Mouse (Mus musculus): ENCODE data around the gene Acvr1. TPM values are rescaled to one million over a fixed set of nuclear protein-coding genes. Genes with fewer than 3 reads are reported as not detected.

The Acvr1 gene
- total and polyA plus RNA-seq, 2 experiments from 2014 or later = 5.9 to 13.5 TPM

DNA sequence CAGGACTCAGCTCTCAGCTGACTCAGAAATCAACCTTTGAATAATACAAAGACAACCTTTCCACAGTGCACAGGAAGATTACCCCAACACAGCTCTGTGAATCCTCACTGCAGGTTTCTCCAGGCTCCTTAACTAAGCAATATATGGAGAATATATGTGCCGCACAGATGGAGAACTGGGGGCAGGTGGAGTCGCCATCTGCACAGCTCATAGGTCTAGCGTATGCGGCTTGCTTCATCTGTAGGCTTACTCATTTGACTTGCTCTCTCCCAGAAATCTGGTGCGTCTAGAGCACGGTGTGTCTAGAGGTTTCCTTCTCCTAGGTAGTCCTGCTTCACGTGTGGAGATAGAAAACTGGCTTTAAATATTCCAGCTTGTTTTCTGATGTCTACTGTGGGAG is 134.7 kb downstream of the Acvr1 start:
- no peaks in the 10 kb centered on the region for H3K27me3 ChIP-seq (ENCODE audit: control insufficient read depth, insufficient read depth, low read length)
- no peak for DNase-seq (ENCODE audit: low spot score)
- H3K4me1 ChIP-seq (ENCODE audit: control insufficient read depth, insufficient read depth) = no peaks in the 10 kb centered on the region
- H3K9me3 ChIP-seq (replicated peaks; ENCODE audit: control insufficient read depth, low read length) = no peaks in the 10 kb centered on the region
- H3K4me3 ChIP-seq (ENCODE audit: low read depth, low read length) = no peak overlapping the region
- H3K36me3 ChIP-seq (replicated peaks; ENCODE audit: control insufficient read depth, insufficient read depth, low read length) = 0 out of 2 replicates have a peak, but pooled peaks cover 9% of the 10 kb centered on the region
- 96% methylated on average over 7 of the region's 7 CpGs for WGBS
- TF ChIP-seq CTCF (IDR thresholded peaks at IDR 0.05; ENCODE audit: low read depth) = no peak
- no peak for TF ChIP-seq EP300 (IDR thresholded peaks at IDR 0.05; ENCODE audit: low read depth)
- H3K27ac ChIP-seq (ENCODE audit: low read depth) = no peak overlapping the region
- no peak overlapping the region for H3K9ac ChIP-seq (replicated peaks; ENCODE audit: low read depth, low read length)
- no peak for ATAC-seq (ENCODE audit: insufficient read depth, low read depth)
- no peak overlapping the region for H3K4me2 ChIP-seq (ENCODE audit: low read depth, low read length)

GRCm38 (mm10) chr2:58425436-58426004 is 141.4 kb downstream of the Acvr1 start:
- no peak for TF ChIP-seq CTCF (IDR thresholded peaks at IDR 0.05; ENCODE audit: low read depth)
- no peak for TF ChIP-seq EP300 (IDR thresholded peaks at IDR 0.05; ENCODE audit: low read depth)
- no peak for DNase-seq (ENCODE audit: low spot score)
- 86% methylated on average over 13 of the region's 13 CpGs for WGBS
- Histone ChIP-seq H3K4me2 (ENCODE audit: low read depth, low read length) (no peak overlapping the region), H3K27ac (ENCODE audit: low read depth) (no peak overlapping the region), H3K4me1 (ENCODE audit: control insufficient read depth, insufficient read depth) (no peaks in the 10 kb centered on the region), H3K9me3 (replicated peaks; ENCODE audit: control insufficient read depth, low read length) (no peaks in the 10 kb centered on the region), H3K36me3 (replicated peaks; ENCODE audit: control insufficient read depth, insufficient read depth, low read length) (no peaks in the 10 kb centered on the region), H3K27me3 (ENCODE audit: control insufficient read depth, insufficient read depth, low read length) (no peaks in the 10 kb centered on the region), H3K9ac (replicated peaks; ENCODE audit: low read depth, low read length) (no peak overlapping the region), H3K4me3 (ENCODE audit: low read depth, low read length) (no peak overlapping the region)
- no peak for ATAC-seq (ENCODE audit: insufficient read depth, low read depth)

DNA sequence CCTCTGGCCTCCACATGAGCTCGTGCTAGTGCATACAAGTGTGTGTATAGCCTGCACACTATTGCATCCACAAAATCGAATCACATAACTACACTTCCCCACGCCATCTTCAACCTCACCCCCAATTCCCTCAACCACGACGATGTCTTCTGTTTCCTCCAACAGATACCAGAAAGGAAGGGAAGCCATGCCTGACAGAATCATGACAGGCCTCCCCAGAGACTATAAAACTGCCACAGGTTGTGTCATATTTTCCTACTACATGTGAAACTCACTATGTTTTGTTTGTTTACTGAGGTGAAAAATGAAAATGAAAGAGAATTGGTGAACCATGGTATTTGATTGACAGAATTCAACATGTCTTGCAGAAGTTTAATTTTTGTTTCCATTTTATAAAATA is 143.6 kb downstream of the Acvr1 start:
- Histone ChIP-seq H3K4me3 (ENCODE audit: low read depth, low read length) (no peak overlapping the region), H3K36me3 (replicated peaks; ENCODE audit: control insufficient read depth, insufficient read depth, low read length) (no peaks in the 10 kb centered on the region), H3K4me1 (ENCODE audit: control insufficient read depth, insufficient read depth) (no peaks in the 10 kb centered on the region), H3K9me3 (replicated peaks; ENCODE audit: control insufficient read depth, low read length) (no peaks in the 10 kb centered on the region), H3K9ac (replicated peaks; ENCODE audit: low read depth, low read length) (no peak overlapping the region), H3K4me2 (ENCODE audit: low read depth, low read length) (no peak overlapping the region), H3K27me3 (ENCODE audit: control insufficient read depth, insufficient read depth, low read length) (no peaks in the 10 kb centered on the region), H3K27ac (ENCODE audit: low read depth) (no peak overlapping the region)
- no peak for TF ChIP-seq CTCF (IDR thresholded peaks at IDR 0.05; ENCODE audit: low read depth)
- TF ChIP-seq EP300 (IDR thresholded peaks at IDR 0.05; ENCODE audit: low read depth) = no peak
- ATAC-seq (ENCODE audit: insufficient read depth, low read depth) (no peak), DNase-seq (ENCODE audit: low spot score) (no peak)
- 60% methylated on average over 5 of the region's 5 CpGs for WGBS

DNA sequence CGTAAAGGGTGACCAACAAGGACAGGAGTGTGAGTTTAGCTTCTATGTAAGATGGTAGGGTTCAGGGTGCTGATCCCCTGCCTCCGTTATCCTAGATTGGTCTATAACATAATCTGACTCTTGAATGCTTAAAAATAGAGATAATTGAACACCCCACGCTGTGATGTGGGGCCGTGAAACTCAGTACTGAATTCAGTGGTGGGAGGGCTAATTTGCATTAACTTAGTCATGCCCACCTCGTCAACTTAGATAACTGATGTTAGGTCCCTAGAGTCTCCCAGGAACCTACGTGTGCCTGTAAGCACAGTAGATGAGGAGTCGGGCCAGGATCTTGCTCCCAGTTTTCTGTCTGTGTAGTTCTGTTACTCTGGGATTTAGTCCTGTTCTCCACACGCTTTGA is 147.4 kb downstream of the Acvr1 start:
- WGBS = 84% methylated on average over 8 of the region's 8 CpGs
- Histone ChIP-seq H3K4me2 (ENCODE audit: low read depth, low read length) (no peak overlapping the region), H3K27me3 (ENCODE audit: control insufficient read depth, insufficient read depth, low read length) (no peaks in the 10 kb centered on the region), H3K4me3 (ENCODE audit: low read depth, low read length) (no peak overlapping the region), H3K36me3 (replicated peaks; ENCODE audit: control insufficient read depth, insufficient read depth, low read length) (no peaks in the 10 kb centered on the region), H3K9me3 (replicated peaks; ENCODE audit: control insufficient read depth, low read length) (no peaks in the 10 kb centered on the region), H3K4me1 (ENCODE audit: control insufficient read depth, insufficient read depth) (no peaks in the 10 kb centered on the region), H3K9ac (replicated peaks; ENCODE audit: low read depth, low read length) (no peak overlapping the region), H3K27ac (ENCODE audit: low read depth) (no peak overlapping the region)
- TF ChIP-seq EP300 (IDR thresholded peaks at IDR 0.05; ENCODE audit: low read depth) (no peak), CTCF (IDR thresholded peaks at IDR 0.05; ENCODE audit: low read depth) (no peak)
- DNase-seq (ENCODE audit: low spot score) = no peak
- no peak for ATAC-seq (ENCODE audit: insufficient read depth, low read depth)

GRCm38 (mm10) chr2:58418109-58418508 is 148.8 kb downstream of the Acvr1 start:
- DNase-seq (ENCODE audit: low spot score) (no peak), ATAC-seq (ENCODE audit: insufficient read depth, low read depth) (no peak)
- 83% methylated on average over 1 of the region's 1 CpGs for WGBS
- Histone ChIP-seq H3K36me3 (replicated peaks; ENCODE audit: control insufficient read depth, insufficient read depth, low read length) (no peaks in the 10 kb centered on the region), H3K27me3 (ENCODE audit: control insufficient read depth, insufficient read depth, low read length) (no peaks in the 10 kb centered on the region), H3K4me3 (ENCODE audit: low read depth, low read length) (no peak overlapping the region), H3K4me1 (ENCODE audit: control insufficient read depth, insufficient read depth) (no peaks in the 10 kb centered on the region), H3K9ac (replicated peaks; ENCODE audit: low read depth, low read length) (no peak overlapping the region), H3K27ac (ENCODE audit: low read depth) (no peak overlapping the region), H3K9me3 (replicated peaks; ENCODE audit: control insufficient read depth, low read length) (no peaks in the 10 kb centered on the region), H3K4me2 (ENCODE audit: low read depth, low read length) (no peak overlapping the region)
- TF ChIP-seq EP300 (IDR thresholded peaks at IDR 0.05; ENCODE audit: low read depth) = no peak
- TF ChIP-seq CTCF (IDR thresholded peaks at IDR 0.05; ENCODE audit: low read depth) = no peak

- Histone ChIP-seq H3K4me1 (ENCODE audit: control insufficient read depth, insufficient read depth) (no peaks in the 10 kb centered on the region), H3K9me3 (replicated peaks; ENCODE audit: control insufficient read depth, low read length) (no peaks in the 10 kb centered on the region), H3K36me3 (replicated peaks; ENCODE audit: control insufficient read depth, insufficient read depth, low read length) (no peaks in the 10 kb centered on the region), H3K27me3 (ENCODE audit: control insufficient read depth, insufficient read depth, low read length) (no peaks in the 10 kb centered on the region), H3K9ac (replicated peaks; ENCODE audit: low read depth, low read length) (no peak overlapping the region), H3K27ac (ENCODE audit: low read depth) (no peak overlapping the region), H3K4me2 (ENCODE audit: low read depth, low read length) (no peak overlapping the region), H3K4me3 (ENCODE audit: low read depth, low read length) (no peak overlapping the region)
- DNase-seq (ENCODE audit: low spot score) (no peak), ATAC-seq (ENCODE audit: insufficient read depth, low read depth) (no peak)
- WGBS = 83% methylated on average over 9 of the region's 9 CpGs
- no peak for TF ChIP-seq CTCF (IDR thresholded peaks at IDR 0.05; ENCODE audit: low read depth)
- no peak for TF ChIP-seq EP300 (IDR thresholded peaks at IDR 0.05; ENCODE audit: low read depth)
Observed at GRCm38 (mm10) chr2:58417684-58418083, 149.3 kb downstream of the Acvr1 start.

Measured in heart, postnatal 0 days (tissue).